Mouse (Mus musculus): Measurements from ENCODE around the gene Trf. TPM values are rescaled to one million over a fixed set of nuclear protein-coding genes. Genes with fewer than 3 reads are reported as not detected.
A peak's percentile ranks its signal among the peaks of the same experiment; 100 is the strongest.

Gene Trf
- polyA plus RNA-seq, 1 experiment from 2014 or later: 45.3 TPM

- ATAC-seq (ENCODE audit: low FRiP score) (no peak), DNase-seq (ENCODE audit: low spot score) (no peak)
- WGBS: 93% methylated on average over 16 of the region's 16 CpGs
- Histone ChIP-seq H3K4me2 (replicated peaks) (no peak overlapping the region), H3K4me1 (replicated peaks; ENCODE audit: control insufficient read depth, insufficient read depth, low read length) (0 out of 2 replicates have a peak, but pooled peaks cover 7% of the 10 kb centered on the region), H3K27me3 (ENCODE audit: control insufficient read depth, insufficient read depth, low read length) (no peaks in the 10 kb centered on the region), H3K9ac (no peak overlapping the region), H3K36me3 (replicated peaks; ENCODE audit: control insufficient read depth, insufficient read depth) (no peaks in the 10 kb centered on the region), H3K4me3 (replicated peaks; ENCODE audit: low read length) (no peak overlapping the region), H3K27ac (no peak overlapping the region), H3K9me3 (ENCODE audit: control insufficient read depth, low read length) (no peaks in the 10 kb centered on the region)
Measured at GRCm38 (mm10) chr9:103227760-103228159, 2.5 kb downstream of the Trf start.

GRCm38 (mm10) chr9:103226806-103227205 lies 3.4 kb downstream of the Trf start:
- Histone ChIP-seq H3K36me3 (replicated peaks; ENCODE audit: control insufficient read depth, insufficient read depth) (no peaks in the 10 kb centered on the region), H3K9ac (no peak overlapping the region), H3K4me3 (replicated peaks; ENCODE audit: low read length) (no peak overlapping the region), H3K27me3 (ENCODE audit: control insufficient read depth, insufficient read depth, low read length) (no peaks in the 10 kb centered on the region), H3K27ac (no peak overlapping the region), H3K9me3 (ENCODE audit: control insufficient read depth, low read length) (no peaks in the 10 kb centered on the region), H3K4me1 (replicated peaks; ENCODE audit: control insufficient read depth, insufficient read depth, low read length) (0 out of 2 replicates have a peak, but pooled peaks cover 7% of the 10 kb centered on the region), H3K4me2 (replicated peaks) (no peak overlapping the region)
- ATAC-seq (ENCODE audit: low FRiP score) (no peak), DNase-seq (ENCODE audit: low spot score) (no peak)
- WGBS: 96% methylated on average over 15 of the region's 15 CpGs

GRCm38 (mm10) chr9:103225464-103225863 lies 4.8 kb downstream of the Trf start:
- no peak for DNase-seq (ENCODE audit: low spot score)
- Histone ChIP-seq H3K9ac (no peak overlapping the region), H3K27ac (no peak overlapping the region), H3K4me2 (replicated peaks) (no peak overlapping the region), H3K9me3 (ENCODE audit: control insufficient read depth, low read length) (no peaks in the 10 kb centered on the region), H3K4me3 (replicated peaks; ENCODE audit: low read length) (no peak overlapping the region), H3K27me3 (ENCODE audit: control insufficient read depth, insufficient read depth, low read length) (no peaks in the 10 kb centered on the region), H3K36me3 (replicated peaks; ENCODE audit: control insufficient read depth, insufficient read depth) (no peaks in the 10 kb centered on the region), H3K4me1 (replicated peaks; ENCODE audit: control insufficient read depth, insufficient read depth, low read length) (0 out of 2 replicates have a peak, but pooled peaks cover 7% of the 10 kb centered on the region)
- no peak for ATAC-seq (ENCODE audit: low FRiP score)
- 65% methylated on average over 3 of the region's 3 CpGs for WGBS

- ATAC-seq (ENCODE audit: low FRiP score) (no peak), DNase-seq (ENCODE audit: low spot score) (no peak)
- WGBS: 93% methylated on average over 7 of the region's 7 CpGs
- Histone ChIP-seq H3K4me3 (replicated peaks; ENCODE audit: low read length) (no peak overlapping the region), H3K4me2 (replicated peaks) (no peak overlapping the region), H3K27ac (no peak overlapping the region), H3K9me3 (ENCODE audit: control insufficient read depth, low read length) (no peaks in the 10 kb centered on the region), H3K9ac (no peak overlapping the region), H3K36me3 (replicated peaks; ENCODE audit: control insufficient read depth, insufficient read depth) (no peaks in the 10 kb centered on the region), H3K27me3 (ENCODE audit: control insufficient read depth, insufficient read depth, low read length) (no peaks in the 10 kb centered on the region), H3K4me1 (replicated peaks; ENCODE audit: control insufficient read depth, insufficient read depth, low read length) (no peaks in the 10 kb centered on the region)
Measured at GRCm38 (mm10) chr9:103224721-103225120, 5.5 kb downstream of the Trf start.

GRCm38 (mm10) chr9:103214281-103214680 lies 16.0 kb downstream of the Trf start:
- H3K9me3 ChIP-seq (ENCODE audit: control insufficient read depth, low read length): no peaks in the 10 kb centered on the region
- H3K36me3 ChIP-seq (replicated peaks; ENCODE audit: control insufficient read depth, insufficient read depth): no peaks in the 10 kb centered on the region
- DNase-seq (ENCODE audit: low spot score): no peak
- 88% methylated on average over 6 of the region's 6 CpGs for WGBS
- ATAC-seq (ENCODE audit: low FRiP score): no peak
- no peaks in the 10 kb centered on the region for H3K27me3 ChIP-seq (ENCODE audit: control insufficient read depth, insufficient read depth, low read length)
- H3K4me2 ChIP-seq (replicated peaks): no peak overlapping the region
- H3K4me3 ChIP-seq (replicated peaks; ENCODE audit: low read length): no peak overlapping the region
- no peaks in the 10 kb centered on the region for H3K4me1 ChIP-seq (replicated peaks; ENCODE audit: control insufficient read depth, insufficient read depth, low read length)
- no peak overlapping the region for H3K9ac ChIP-seq
- H3K27ac ChIP-seq: no peak overlapping the region

- Histone ChIP-seq H3K4me1 (replicated peaks; ENCODE audit: control insufficient read depth, insufficient read depth, low read length) (no peaks in the 10 kb centered on the region), H3K9me3 (ENCODE audit: control insufficient read depth, low read length) (no peaks in the 10 kb centered on the region), H3K27ac (no peak overlapping the region), H3K9ac (no peak overlapping the region), H3K27me3 (ENCODE audit: control insufficient read depth, insufficient read depth, low read length) (no peaks in the 10 kb centered on the region), H3K36me3 (replicated peaks; ENCODE audit: control insufficient read depth, insufficient read depth) (no peaks in the 10 kb centered on the region), H3K4me2 (replicated peaks) (no peak overlapping the region), H3K4me3 (replicated peaks; ENCODE audit: low read length) (no peak overlapping the region)
- WGBS: 58% methylated on average over 2 of the region's 2 CpGs
- DNase-seq (ENCODE audit: low spot score) (no peak), ATAC-seq (ENCODE audit: low FRiP score) (no peak)
Measured at GRCm38 (mm10) chr9:103213631-103214030, 16.6 kb downstream of the Trf start.

GRCm38 (mm10) chr9:103212654-103213420 lies 17.4 kb downstream of the Trf start:
- Histone ChIP-seq H3K27me3 (ENCODE audit: control insufficient read depth, insufficient read depth, low read length) (no peaks in the 10 kb centered on the region), H3K9ac (no peak overlapping the region), H3K27ac (no peak overlapping the region), H3K36me3 (replicated peaks; ENCODE audit: control insufficient read depth, insufficient read depth) (no peaks in the 10 kb centered on the region), H3K4me2 (replicated peaks) (0 out of 2 replicates have a peak overlapping the region, but pooled peaks have one; percentile 4), H3K9me3 (ENCODE audit: control insufficient read depth, low read length) (no peaks in the 10 kb centered on the region), H3K4me3 (replicated peaks; ENCODE audit: low read length) (no peak overlapping the region), H3K4me1 (replicated peaks; ENCODE audit: control insufficient read depth, insufficient read depth, low read length) (no peaks in the 10 kb centered on the region)
- WGBS: 77% methylated on average over 28 of the region's 28 CpGs
- DNase-seq (ENCODE audit: low spot score) (no peak), ATAC-seq (ENCODE audit: low FRiP score) (no peak)

DNA sequence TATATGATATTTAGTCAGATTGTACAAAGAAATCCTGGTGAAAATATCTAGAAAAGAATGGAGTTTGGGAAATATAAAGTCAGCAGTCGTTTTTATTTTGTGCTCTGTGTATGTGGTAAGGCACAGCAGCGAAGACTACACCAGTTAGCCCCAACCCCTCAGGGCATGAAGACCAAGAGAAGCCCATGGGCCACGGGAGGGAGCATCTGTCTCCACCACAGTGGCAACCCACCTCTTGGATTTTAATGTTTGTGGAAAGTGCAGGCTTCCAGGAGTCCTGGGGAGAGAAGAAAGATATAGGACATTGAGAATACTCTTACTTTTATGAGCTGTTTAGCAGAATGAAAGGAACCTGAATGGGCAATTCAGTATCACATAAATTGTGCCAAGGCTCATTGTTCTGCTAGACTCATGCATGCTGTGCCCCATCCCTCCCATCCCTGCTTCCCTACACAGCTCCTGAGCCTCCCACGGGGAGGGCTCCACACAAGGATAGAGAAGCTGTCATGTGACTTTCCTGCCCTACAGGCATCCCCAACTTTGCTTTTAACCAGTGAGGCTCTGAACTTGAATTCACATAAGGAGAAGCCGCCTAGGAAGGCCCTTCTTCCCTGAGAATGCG lies 21.3 kb downstream of the Trf start:
- H3K36me3 ChIP-seq (replicated peaks; ENCODE audit: control insufficient read depth, insufficient read depth): no peaks in the 10 kb centered on the region
- DNase-seq (ENCODE audit: low spot score) (no peak), ATAC-seq (ENCODE audit: low FRiP score) (peak; percentile 70; the same call in 1 of the 2 replicates)
- H3K9me3 ChIP-seq (ENCODE audit: control insufficient read depth, low read length): no peaks in the 10 kb centered on the region
- no peak overlapping the region for H3K4me2 ChIP-seq (replicated peaks)
- no peaks in the 10 kb centered on the region for H3K27me3 ChIP-seq (ENCODE audit: control insufficient read depth, insufficient read depth, low read length)
- H3K27ac ChIP-seq: no peak overlapping the region
- WGBS: 44% methylated on average over 6 of the region's 6 CpGs
- H3K9ac ChIP-seq: no peak overlapping the region
- H3K4me1 ChIP-seq (replicated peaks; ENCODE audit: control insufficient read depth, insufficient read depth, low read length): no peaks in the 10 kb centered on the region
- H3K4me3 ChIP-seq (replicated peaks; ENCODE audit: low read length): no peak overlapping the region

DNA sequence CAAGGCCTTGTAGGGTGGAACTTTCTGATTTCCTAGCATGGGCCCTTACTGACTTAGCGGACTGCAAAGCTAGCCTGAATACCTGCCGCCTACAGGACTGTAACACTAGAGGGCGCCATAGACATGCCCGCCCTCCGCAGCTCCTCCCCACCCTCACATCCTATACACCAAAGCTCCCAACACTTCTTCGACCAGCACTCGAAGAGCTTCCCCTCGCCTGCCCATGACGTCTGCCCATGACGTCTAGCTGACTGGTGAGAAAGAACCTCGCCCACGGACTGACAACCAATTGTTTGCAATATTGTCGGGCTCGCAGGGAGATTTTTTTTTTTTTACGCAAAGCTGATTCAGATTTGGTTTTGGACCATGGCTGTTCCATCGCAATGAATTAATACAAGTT lies 22.4 kb downstream of the Trf start:
- Histone ChIP-seq H3K4me1 (replicated peaks; ENCODE audit: control insufficient read depth, insufficient read depth, low read length) (no peaks in the 10 kb centered on the region), H3K27me3 (ENCODE audit: control insufficient read depth, insufficient read depth, low read length) (no peaks in the 10 kb centered on the region), H3K9ac (no peak overlapping the region), H3K4me2 (replicated peaks) (peak overlapping the region; percentile 47), H3K9me3 (ENCODE audit: control insufficient read depth, low read length) (no peaks in the 10 kb centered on the region), H3K36me3 (replicated peaks; ENCODE audit: control insufficient read depth, insufficient read depth) (no peaks in the 10 kb centered on the region), H3K27ac (no peak overlapping the region), H3K4me3 (replicated peaks; ENCODE audit: low read length) (0 out of 2 replicates have a peak overlapping the region, but pooled peaks have one; percentile 0)
- peak; percentile 88 for ATAC-seq (ENCODE audit: low FRiP score)
- peak; percentile 71 for DNase-seq (ENCODE audit: low spot score)
- 10% methylated on average over 16 of the region's 16 CpGs for WGBS
